Mouse (Mus musculus) neural tube, embryonic 13.5 days (tissue): ENCODE measurements around the gene Hdac7. TPM values are rescaled to one million over a fixed set of nuclear protein-coding genes. Genes with fewer than 3 reads are reported as not detected.

ENCODE experiments used
- polyA plus RNA-seq: library from polyadenylated mRNA; unstranded; fragments of >200 nt; fragmentation: Nextera tagmentation; extraction: Ambion mirVana; gene quantifications from 2 replicates; pipeline ENCODE4 v1.2.1, GENCODE M21; 2015

Gene Hdac7
- polyA plus RNA-seq, 1 experiment from 2014 or later = 24.9 TPM

Other genes with a start within 250 kb of the Hdac7 start
- gene Rpap3, start 138.7 kb downstream of the Hdac7 start, polyA plus RNA-seq = 31.1 and 32.7 TPM in 2 replicates
- 0.25 and 0.29 TPM in 2 replicates for gene Endou, start 113.2 kb downstream of the Hdac7 start, polyA plus RNA-seq
- 10.8 and 12.0 TPM in 2 replicates for gene Rapgef3, start 76.5 kb downstream of the Hdac7 start, polyA plus RNA-seq
- gene Slc48a1, start 66.0 kb downstream of the Hdac7 start, polyA plus RNA-seq = 54.5 and 66.0 TPM in 2 replicates
- 0.07 TPM in 1 of 2 replicates, not detected in the other for gene Vdr, start 66.1 kb upstream of the Hdac7 start, polyA plus RNA-seq
- 45.0 and 49.3 TPM in 2 replicates for gene Tmem106c, start 119.7 kb upstream of the Hdac7 start, polyA plus RNA-seq
- 67.1 and 89.2 TPM in 2 replicates for gene Col2a1, start 160.2 kb upstream of the Hdac7 start, polyA plus RNA-seq
- 66.5 and 66.8 TPM in 2 replicates for gene Pfkm, start 248.1 kb upstream of the Hdac7 start, polyA plus RNA-seq
- gene Senp1, start 249.2 kb upstream of the Hdac7 start, polyA plus RNA-seq = 20.3 and 23.4 TPM in 2 replicates